Mouse (Mus musculus) heart, embryonic 12.5 days (tissue): Measurements from ENCODE around the gene Parva. TPM values are rescaled to one million over a fixed set of nuclear protein-coding genes. Genes with fewer than 3 reads are reported as not detected.

Experiments used
- ATAC-seq: fragments of 200-750 bp; cut with Nextera tagmentation; 2 replicates; pipeline ENCODE4 v1.8.0; 2017; ENCODE audit warnings: moderate TSS enrichment, moderate library complexity; ENCODE audit not compliant: insufficient number of reproducible peaks, low FRiP score
- H3K27ac ChIP-seq: fragments of 300-500 bp; sonication (generic); 2 replicates; pipeline ENCODE4 v1.5.1; 2016; ENCODE audit warnings: mild to moderate bottlenecking, moderate library complexity; ENCODE audit not compliant: poor library complexity, severe bottlenecking
- H3K27me3 ChIP-seq: fragments of 300-500 bp; sonication (generic); replicated peaks from 2 replicates; pipeline ENCODE4 v1.6.1; 2016; ENCODE audit warnings: mild to moderate bottlenecking, moderate library complexity
- H3K36me3 ChIP-seq: fragments of 300-500 bp; sonication (generic); 2 replicates; pipeline ENCODE4 v1.6.1; 2016; ENCODE audit warnings: mild to moderate bottlenecking, moderate library complexity
- H3K4me1 ChIP-seq: fragments of 300-500 bp; sonication (generic); replicated peaks from 2 replicates; pipeline ENCODE4 v1.6.1; 2016; ENCODE audit warnings: mild to moderate bottlenecking
- H3K4me2 ChIP-seq: fragments of 300-500 bp; sonication (generic); 2 replicates; pipeline ENCODE4 v1.6.1; 2016; ENCODE audit warnings: mild to moderate bottlenecking, moderate library complexity
- H3K4me3 ChIP-seq: fragments of 300-500 bp; sonication (generic); 2 replicates; pipeline ENCODE4 v1.5.1; 2016; ENCODE audit warnings: mild to moderate bottlenecking
- H3K9ac ChIP-seq: fragments of 300-500 bp; sonication (generic); 2 replicates; pipeline ENCODE4 v1.6.1; 2016; ENCODE audit warnings: mild to moderate bottlenecking, moderate library complexity
- H3K9me3 ChIP-seq: fragments of 300-500 bp; sonication (generic); replicated peaks from 2 replicates; pipeline ENCODE4 v1.6.1; 2016; ENCODE audit warnings: mild to moderate bottlenecking, moderate library complexity
- WGBS: fragments of 180-500 bp; shearing (Covaris S2); methylation state at CpG from one replicate; pipeline ENCODE4 v1.1.7; 2016; 5-methylcytosine and 5-hydroxymethylcytosine counted together
- polyA plus RNA-seq: library from polyadenylated mRNA; unstranded; fragments of >200 nt; fragmentation: Nextera tagmentation; extraction: Ambion mirVana; gene quantifications from 2 replicates; pipeline ENCODE4 v1.2.1, GENCODE M21; 2016

Gene Parva
- polyA plus RNA-seq, 1 experiment from 2014 or later = 103 TPM

- 74% methylated on average over 7 of the region's 7 CpGs for WGBS
- H3K9me3 ChIP-seq = no peaks in the 10 kb centered on the region
- H3K4me3 ChIP-seq = no peak overlapping the region
- H3K27me3 ChIP-seq = no peaks in the 10 kb centered on the region
- H3K36me3 ChIP-seq = 0 out of 2 replicates have a peak, but pooled peaks cover 3% of the 10 kb centered on the region
- H3K9ac ChIP-seq = no peak overlapping the region
- H3K4me2 ChIP-seq = no peak overlapping the region
- no peak for ATAC-seq
- no peak overlapping the region for H3K27ac ChIP-seq
- peaks cover 3% of the 10 kb centered on the region; the same call in 1 of the 2 replicates for H3K4me1 ChIP-seq
Measured at GRCm38 (mm10) chr7:112399425-112400170, 27.7 kb upstream of the Parva start.

DNA sequence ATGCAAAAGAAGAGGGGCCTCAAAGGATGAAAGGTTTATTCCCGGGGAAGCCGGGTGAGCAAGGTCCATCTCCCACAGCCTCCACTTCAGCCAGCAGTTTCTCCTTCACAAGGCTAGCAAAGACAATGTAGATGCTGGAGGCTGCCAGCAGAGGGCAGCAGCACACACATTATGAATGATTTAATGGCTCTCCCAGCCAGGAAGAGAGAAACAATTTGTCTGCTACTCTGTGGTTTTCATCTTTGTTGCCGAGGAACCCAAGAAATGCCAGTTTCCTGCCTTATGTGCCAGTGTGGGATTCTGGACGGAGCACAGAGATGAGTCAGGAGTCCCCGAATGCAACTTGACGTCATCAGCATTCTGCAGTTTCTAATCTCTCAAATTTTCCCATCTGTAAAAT, 27.1 kb upstream of the Parva start:
- Histone ChIP-seq H3K4me2 (no peak overlapping the region), H3K4me1 (peaks cover 8% of the 10 kb centered on the region), H3K9me3 (no peaks in the 10 kb centered on the region), H3K27me3 (no peaks in the 10 kb centered on the region), H3K36me3 (0 out of 2 replicates have a peak, but pooled peaks cover 3% of the 10 kb centered on the region), H3K27ac (no peak overlapping the region), H3K9ac (no peak overlapping the region), H3K4me3 (no peak overlapping the region)
- WGBS = 46% methylated on average over 6 of the region's 6 CpGs
- no peak for ATAC-seq

DNA sequence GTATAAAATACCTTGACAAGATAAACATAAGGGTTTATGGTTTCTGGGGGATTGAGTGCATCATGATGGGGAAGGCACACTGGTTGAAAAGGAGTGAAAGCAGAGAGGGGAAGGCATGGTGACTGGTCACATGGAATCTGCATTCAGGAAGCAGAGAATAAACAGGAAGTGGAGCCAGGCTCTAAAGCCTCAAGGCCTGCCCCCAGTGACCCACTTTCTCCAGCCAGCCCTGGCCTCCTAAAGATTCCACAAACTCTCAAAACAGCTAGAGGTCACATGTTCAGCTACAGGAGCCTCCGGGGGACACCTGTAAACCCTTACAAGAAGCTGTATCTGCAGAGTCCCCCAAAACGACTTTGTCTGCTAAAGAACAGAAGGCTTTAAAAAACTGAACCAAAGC, 22.2 kb upstream of the Parva start:
- H3K27me3 ChIP-seq = no peaks in the 10 kb centered on the region
- H3K9me3 ChIP-seq = no peaks in the 10 kb centered on the region
- no peak overlapping the region for H3K4me3 ChIP-seq
- no peak for ATAC-seq
- H3K27ac ChIP-seq = no peak overlapping the region; the same call in 1 of the 2 replicates
- no peaks in the 10 kb centered on the region for H3K36me3 ChIP-seq
- WGBS = 48% methylated on average over 2 of the region's 2 CpGs
- H3K4me2 ChIP-seq = no peak overlapping the region
- no peak overlapping the region for H3K9ac ChIP-seq
- H3K4me1 ChIP-seq = peaks cover 29% of the 10 kb centered on the region

GRCm38 (mm10) chr7:112405578-112405977, 21.7 kb upstream of the Parva start:
- no peak overlapping the region for H3K27ac ChIP-seq
- H3K9ac ChIP-seq = no peak overlapping the region

DNA sequence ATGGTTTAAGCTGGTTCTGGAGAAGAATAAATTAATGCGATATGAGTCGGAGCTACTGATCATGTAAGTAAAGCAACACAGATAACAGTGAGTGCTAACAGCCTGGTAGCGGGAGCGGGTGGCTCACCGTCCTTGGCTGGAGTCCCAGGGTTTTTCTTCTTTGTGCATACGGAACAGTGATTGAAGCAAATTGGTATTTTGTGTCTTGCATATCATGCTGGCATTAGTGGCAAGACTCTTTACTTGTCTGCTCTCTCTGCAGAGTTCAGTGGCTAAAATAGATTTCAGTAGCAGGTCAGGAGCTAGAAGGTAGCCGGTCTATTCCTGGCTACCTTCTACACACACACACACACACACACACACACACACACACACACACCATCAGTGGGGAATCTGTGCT, 19.7 kb upstream of the Parva start:
- ATAC-seq = no peak
- Histone ChIP-seq H3K4me1 (peaks cover 26% of the 10 kb centered on the region), H3K9ac (0 out of 2 replicates have a peak overlapping the region, but pooled peaks have one; percentile 50), H3K27me3 (no peaks in the 10 kb centered on the region), H3K27ac (peak overlapping the region; percentile 81), H3K4me3 (no peak overlapping the region), H3K4me2 (peak overlapping the region; percentile 32), H3K36me3 (no peaks in the 10 kb centered on the region), H3K9me3 (no peaks in the 10 kb centered on the region)
- 23% methylated on average over 7 of the region's 7 CpGs for WGBS

More at GRCm38 (mm10) chr7:112405578-112405977, 21.7 kb upstream of the Parva start:
- Histone ChIP-seq H3K9me3 (no peaks in the 10 kb centered on the region), H3K4me3 (no peak overlapping the region), H3K36me3 (no peaks in the 10 kb centered on the region), H3K27me3 (no peaks in the 10 kb centered on the region), H3K4me2 (no peak overlapping the region), H3K4me1 (peaks cover 29% of the 10 kb centered on the region)
- ATAC-seq = no peak
- whole genome bisulfite sequencing = 58% methylated on average over 8 of the region's 8 CpGs

DNA sequence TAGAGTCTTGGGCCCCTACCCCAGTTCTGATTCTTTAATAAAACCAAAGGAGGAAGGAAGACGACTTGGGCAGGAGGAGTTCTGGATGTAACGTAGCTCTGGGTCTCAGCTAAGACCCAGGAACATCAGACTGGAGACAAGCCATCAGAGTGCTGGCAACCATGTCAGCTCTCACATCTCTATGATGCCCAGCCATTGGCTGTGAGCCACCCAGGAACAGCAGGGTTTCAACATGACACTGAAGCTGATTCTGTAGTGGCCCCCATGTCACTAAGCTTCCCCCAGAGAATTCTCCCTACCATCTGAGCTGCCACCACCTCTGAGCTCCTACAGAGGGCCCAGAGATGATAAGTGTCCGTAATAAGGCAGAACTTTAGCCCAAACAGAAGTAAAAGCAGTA, 17.3 kb upstream of the Parva start:
- no peak overlapping the region for H3K9ac ChIP-seq
- ATAC-seq = no peak
- H3K36me3 ChIP-seq = no peaks in the 10 kb centered on the region
- H3K4me3 ChIP-seq = no peak overlapping the region
- H3K27me3 ChIP-seq = no peaks in the 10 kb centered on the region
- H3K4me1 ChIP-seq = peaks cover 23% of the 10 kb centered on the region
- no peak overlapping the region for H3K27ac ChIP-seq
- H3K4me2 ChIP-seq = no peak overlapping the region
- H3K9me3 ChIP-seq = no peaks in the 10 kb centered on the region
- WGBS = 77% methylated on average over 3 of the region's 3 CpGs

DNA sequence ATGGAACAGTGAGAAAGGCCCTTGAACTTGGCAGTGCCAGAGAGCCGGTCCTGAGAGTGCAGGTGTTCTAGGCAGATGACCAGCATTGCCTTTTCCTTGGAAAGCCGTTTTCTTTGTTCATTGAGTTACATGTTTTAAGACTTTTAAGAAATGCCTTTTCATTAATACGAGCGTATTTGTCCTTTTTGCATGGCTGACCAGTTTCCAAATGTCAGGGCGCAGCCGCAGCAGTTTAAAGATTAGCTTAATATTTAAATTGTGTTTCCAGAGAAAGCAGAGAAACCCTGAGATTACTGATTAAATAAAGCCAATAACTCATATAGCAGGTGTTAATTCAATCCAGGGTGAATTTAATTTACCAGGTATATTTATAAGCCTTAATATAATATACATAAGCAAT, 14.0 kb upstream of the Parva start:
- Histone ChIP-seq H3K4me2 (no peak overlapping the region), H3K4me1 (peaks cover 17% of the 10 kb centered on the region), H3K27me3 (no peaks in the 10 kb centered on the region), H3K27ac (no peak overlapping the region), H3K9ac (no peak overlapping the region), H3K4me3 (no peak overlapping the region), H3K9me3 (no peaks in the 10 kb centered on the region), H3K36me3 (no peaks in the 10 kb centered on the region)
- 88% methylated on average over 6 of the region's 6 CpGs for WGBS
- ATAC-seq = no peak

- Histone ChIP-seq H3K27me3 (no peaks in the 10 kb centered on the region), H3K36me3 (no peaks in the 10 kb centered on the region), H3K9ac (no peak overlapping the region), H3K4me3 (no peak overlapping the region), H3K4me1 (peaks cover 15% of the 10 kb centered on the region), H3K4me2 (peak overlapping the region; percentile 11; the same call in 1 of the 2 replicates), H3K9me3 (no peaks in the 10 kb centered on the region), H3K27ac (no peak overlapping the region)
- 30% methylated on average over 14 of the region's 14 CpGs for WGBS
- ATAC-seq = no peak
Measured at GRCm38 (mm10) chr7:112416058-112416526, 11.2 kb upstream of the Parva start.

DNA sequence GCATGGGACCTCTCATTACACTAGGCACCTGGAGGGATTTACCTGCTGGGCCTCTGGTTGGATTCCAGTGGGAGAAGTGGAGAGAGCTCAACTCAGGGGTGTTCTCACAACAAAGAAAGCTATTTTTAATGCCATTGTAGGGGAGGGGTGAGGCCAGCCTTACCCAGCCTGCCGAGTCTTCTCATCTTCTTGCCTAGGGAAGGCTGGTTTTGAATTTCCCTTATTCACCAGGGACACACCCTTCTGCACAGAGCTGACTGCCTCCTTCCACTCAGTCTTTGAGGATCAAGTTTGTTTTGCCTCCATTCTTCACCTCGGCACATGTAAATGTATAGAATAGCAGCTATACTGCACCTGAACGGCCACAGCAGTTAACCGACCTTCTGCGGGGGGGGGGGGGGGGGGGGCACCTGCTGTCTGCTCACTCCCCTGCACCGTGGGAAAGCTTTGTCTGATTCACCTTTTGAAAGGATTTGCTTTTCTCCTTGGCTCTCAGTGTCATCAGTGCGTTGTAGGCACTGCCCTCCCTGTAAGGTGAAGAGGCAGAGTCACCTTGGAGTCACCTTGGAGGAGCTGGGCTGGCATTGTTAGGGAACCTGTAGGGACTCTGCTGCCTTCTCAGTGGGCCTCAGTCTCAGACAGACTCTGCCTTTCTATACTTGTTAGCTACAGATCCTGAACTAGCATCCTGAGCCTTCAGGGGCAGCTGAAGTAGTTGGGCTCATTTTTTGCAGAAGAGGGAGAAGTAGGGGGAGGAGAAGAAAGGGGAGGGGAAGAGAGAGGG, 10.4 kb upstream of the Parva start:
- no peak overlapping the region for H3K4me3 ChIP-seq
- H3K4me2 ChIP-seq = no peak overlapping the region
- WGBS = 29% methylated on average over 7 of the region's 7 CpGs
- no peak overlapping the region for H3K9ac ChIP-seq
- H3K36me3 ChIP-seq = no peaks in the 10 kb centered on the region
- no peaks in the 10 kb centered on the region for H3K9me3 ChIP-seq
- ATAC-seq = no peak
- no peaks in the 10 kb centered on the region for H3K27me3 ChIP-seq
- H3K27ac ChIP-seq = no peak overlapping the region
- H3K4me1 ChIP-seq = peaks cover 15% of the 10 kb centered on the region

GRCm38 (mm10) chr7:112417598-112417997, 9.7 kb upstream of the Parva start:
- Histone ChIP-seq H3K9me3 (no peaks in the 10 kb centered on the region), H3K4me1 (peaks cover 15% of the 10 kb centered on the region), H3K27me3 (no peaks in the 10 kb centered on the region), H3K27ac (no peak overlapping the region), H3K4me2 (no peak overlapping the region), H3K9ac (no peak overlapping the region), H3K36me3 (no peaks in the 10 kb centered on the region), H3K4me3 (no peak overlapping the region)
- WGBS = 77% methylated on average over 4 of the region's 4 CpGs
- no peak for ATAC-seq

DNA sequence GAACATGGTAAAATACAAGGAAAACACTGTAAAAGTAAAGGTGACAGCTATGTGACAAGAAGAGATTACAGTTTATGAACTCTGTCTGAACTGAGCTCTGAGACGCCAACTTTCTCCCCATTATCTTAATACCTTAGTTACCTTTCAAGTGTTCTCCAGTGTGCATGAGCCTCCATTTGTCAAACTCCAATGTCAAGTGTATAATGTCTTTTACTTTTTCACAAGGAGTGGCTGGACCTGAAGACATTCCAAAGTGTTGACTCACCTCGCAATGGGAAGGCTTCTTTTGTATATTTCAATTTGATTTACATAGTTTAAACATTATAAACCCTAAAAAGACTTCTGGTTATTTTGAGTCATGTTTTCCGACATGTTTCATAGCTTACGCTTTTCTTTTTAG, 3.9 kb upstream of the Parva start:
- ATAC-seq = no peak
- Histone ChIP-seq H3K9ac (no peak overlapping the region), H3K9me3 (no peaks in the 10 kb centered on the region), H3K4me2 (no peak overlapping the region), H3K27ac (no peak overlapping the region), H3K27me3 (no peaks in the 10 kb centered on the region), H3K36me3 (no peaks in the 10 kb centered on the region), H3K4me3 (no peak overlapping the region), H3K4me1 (peaks cover 14% of the 10 kb centered on the region)
- 83% methylated on average over 4 of the region's 4 CpGs for WGBS
